Mouse (Mus musculus) liver, embryonic 14.5 days (tissue): ENCODE data around the gene Chtop.

ENCODE experiments used
- CTCF ChIP-seq: IDR thresholded peaks from 2 replicates; pipeline ENCODE4 v1.5.1; 2016; ENCODE audit warnings: antibody characterized with exemption, low read depth, control low read depth
- EP300 ChIP-seq: IDR thresholded peaks from 2 replicates; pipeline ENCODE4 v1.6.1; 2016; ENCODE audit warnings: antibody characterized with exemption, low read depth

GRCm38 (mm10) chr3:90512276-90512675, 3.0 kb upstream of the Chtop start:
- no peak for TF ChIP-seq CTCF
- TF ChIP-seq EP300: no peak
